Mouse (Mus musculus): Measurements from ENCODE around the gene Vps37c.

DNA sequence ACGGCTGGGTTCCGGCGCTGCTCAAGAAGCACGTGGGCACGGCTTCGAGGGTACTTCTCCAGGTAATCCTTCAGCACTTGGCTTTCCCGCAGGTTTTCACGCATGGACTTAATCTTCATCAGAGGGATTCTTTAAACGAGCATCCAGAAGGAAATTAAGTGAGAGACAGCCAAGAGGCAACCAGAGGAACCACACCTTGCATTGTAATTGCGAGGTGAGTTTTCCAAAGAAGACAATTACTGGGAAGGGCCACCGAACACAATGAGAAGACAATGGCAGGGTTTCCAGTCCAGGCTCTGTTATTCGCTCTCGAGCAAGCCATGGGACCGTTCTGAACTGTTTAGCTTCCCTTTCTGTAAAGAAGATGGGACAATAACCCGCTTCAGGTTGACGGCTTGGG lies 11.9 kb upstream of the Vps37c start:
- no peak for TF ChIP-seq CTCF (IDR thresholded peaks at IDR 0.05; ENCODE audit: extremely low read depth, insufficient read depth, low read length)
- TF ChIP-seq POLR2A (IDR thresholded peaks at IDR 0.05; ENCODE audit: extremely low read depth, insufficient read depth, low read length), result no peak
